In genomic region chr2:105086081-105086480, GRCm38 (mm10) we compare ENCODE assay signal across 32 mouse cellular contexts. TPM values are rescaled to one million over a fixed set of nuclear protein-coding genes. Genes with fewer than 3 reads are reported as not detected.
A peak's percentile ranks its signal among the peaks of the same experiment; 100 is the strongest.
DNase-seq lines count a peak whose midpoint lies in the region; ATAC-seq and TF ChIP-seq lines count a peak whose summit lies in the region.
"Had no signal": no experiment of that assay in that cellular context is flagged by ENCODE, and none has a peak within 500 bp of the region (broad histone marks: within the 10 kb centered on the region; RNA-seq: fewer than 3 reads in every experiment).

No protein-coding gene starts in this region.

- no peaks in the 10 kb centered on the region for H3K9me3 ChIP-seq in kidney, embryonic 14.5 days (ENCODE audit: control insufficient read depth, low read length)
- H3K9me3 ChIP-seq: forebrain, embryonic 10.5 days; forebrain, embryonic 13.5 days; G1E; heart, embryonic 10.5 days; heart, embryonic 13.5 days; hindbrain, embryonic 10.5 days; hindbrain, embryonic 13.5 days; intestine, embryonic 15.5 days had no signal

- peaks cover 23% of the 10 kb centered on the region for H3K4me1 ChIP-seq in kidney, embryonic 14.5 days (ENCODE audit: control insufficient read depth, insufficient read depth, low read length)
- no peaks in the 10 kb centered on the region for H3K4me1 ChIP-seq in lung, adult 2 months (ENCODE audit: control insufficient read depth, insufficient read depth, low read length)
- H3K4me1 ChIP-seq: hindbrain, embryonic 10.5 days had no signal

- peak; percentile 43 for DNase-seq in adrenal gland, adult 2 months
- DNase-seq in adrenal gland, adult 18-20 months (ENCODE audit: low spot score in 2 of 2), result no peak
- peak; percentile 28 for DNase-seq in adrenal gland, adult 8-10 months
- DNase-seq in adrenal gland, postnatal 14 days, result peak; percentile 47
- no peak for DNase-seq in lung, adult 2 months
- DNase-seq: B cell, adult 2 months; cerebellum, adult 18-20 months; cerebellum, adult 9-10 months; cerebellum, postnatal 14 days; gastrocnemius, postnatal 10 days; gastrocnemius, postnatal 36 days; heart, adult 2 months; heart, postnatal 36 days had no signal

- H3K36me3 ChIP-seq in kidney, embryonic 14.5 days (ENCODE audit: control insufficient read depth, insufficient read depth, low read length), result no peaks in the 10 kb centered on the region
- H3K36me3 ChIP-seq: forebrain, embryonic 10.5 days; G1E; heart, embryonic 10.5 days; heart, embryonic 13.5 days; hindbrain, embryonic 10.5 days; hindbrain, embryonic 13.5 days; intestine, embryonic 15.5 days had no signal

- H3K27ac ChIP-seq in kidney, embryonic 14.5 days (ENCODE audit: low read depth, low read length), result no peak overlapping the region
- H3K27ac ChIP-seq: forebrain, embryonic 10.5 days; forebrain, embryonic 13.5 days; heart, adult 2 months; heart, embryonic 10.5 days; heart, embryonic 13.5 days; hindbrain, embryonic 10.5 days; hindbrain, embryonic 13.5 days; intestine, embryonic 15.5 days had no signal

- WGBS in kidney, embryonic 14.5 days, result 96% methylated on average over 3 of the region's 3 CpGs
- 90% methylated on average over 3 of the region's 3 CpGs for WGBS in lung, adult 2 months

- H3K9ac ChIP-seq in kidney, embryonic 14.5 days (ENCODE audit: low read depth, low read length), result no peak overlapping the region
- H3K9ac ChIP-seq: forebrain, embryonic 13.5 days; heart, embryonic 13.5 days; hindbrain, embryonic 13.5 days; intestine, embryonic 15.5 days had no signal

- no peak for TF ChIP-seq CTCF in lung, adult 2 months (IDR thresholded peaks at IDR 0.05; ENCODE audit: insufficient read depth, low read length)

- no peak for TF ChIP-seq POLR2A in lung, adult 2 months (IDR thresholded peaks at IDR 0.05; ENCODE audit: borderline replicate concordance, extremely low read depth, low read depth, low read length)

- no peak overlapping the region for H3K4me2 ChIP-seq in kidney, embryonic 14.5 days (replicated peaks; ENCODE audit: low read depth, low read length)
- H3K4me2 ChIP-seq: forebrain, embryonic 13.5 days; heart, embryonic 13.5 days; hindbrain, embryonic 13.5 days; intestine, embryonic 15.5 days had no signal

- H3K27me3 ChIP-seq in kidney, embryonic 14.5 days (ENCODE audit: control insufficient read depth, insufficient read depth, low read length), result no peaks in the 10 kb centered on the region
- H3K27me3 ChIP-seq: CH12.LX; heart, embryonic 13.5 days; hindbrain, embryonic 13.5 days; intestine, embryonic 15.5 days; Patski had no signal

- ATAC-seq in megakaryocyte-erythroid progenitor cell, adult 5-6 weeks (replicated peaks; ENCODE audit: low FRiP score, low TSS enrichment, poor library complexity, severe bottlenecking), result 0 out of 2 replicates have a peak, but pooled peaks have one; percentile 34
- no peak for ATAC-seq in kidney, embryonic 14.5 days (ENCODE audit: low FRiP score, low TSS enrichment)
- ATAC-seq: forebrain, embryonic 13.5 days; forebrain, embryonic 16.5 days; hindbrain, embryonic 16.5 days; intestine, embryonic 15.5 days; Patski had no signal

- H3K4me3 ChIP-seq in kidney, embryonic 14.5 days (ENCODE audit: low read length), result no peak overlapping the region
- no peak overlapping the region for H3K4me3 ChIP-seq in lung, adult 2 months (replicated peaks; ENCODE audit: extremely low read depth, low read depth, low read length)
- H3K4me3 ChIP-seq: forebrain, embryonic 10.5 days; forebrain, embryonic 13.5 days; heart, adult 2 months; heart, embryonic 10.5 days; heart, embryonic 13.5 days; hindbrain, embryonic 10.5 days; hindbrain, embryonic 13.5 days; intestine, embryonic 15.5 days had no signal

RNA-seq across cellular contexts. Expression of gene Gm11060, which starts 5.7 kb away (rescaled TPM):
- not detected for total RNA-seq in adrenal gland, adult 2 months (2021)
- not detected in 2 replicates for polyA plus RNA-seq in adrenal gland, adult 2 months (2012; rRNA removed)
- total RNA-seq in adrenal gland, adult 18-20 months (2021), result not detected
- not detected for total RNA-seq in adrenal gland, adult 8-10 months (2022)
- not detected in 2 replicates for total RNA-seq in adrenal gland, postnatal 14 days (2021)
- not detected in 2 replicates for total RNA-seq in megakaryocyte-erythroid progenitor cell, adult 5-6 weeks (2014; fragmentation: Nextera tagmentation)
- total RNA-seq in megakaryocyte-erythroid progenitor cell, adult 5-6 weeks (2017), result not detected in 2 replicates
- polyA plus RNA-seq in kidney, embryonic 14.5 days (2014; fragmentation: Nextera tagmentation; extraction: Ambion mirVana), result not detected in 2 replicates
- polyA plus RNA-seq in lung, adult 2 months (2012; rRNA removed), result not detected in 2 replicates
- total RNA-seq: CH12.LX; G1E; gastrocnemius, adult 18-20 months; gastrocnemius, postnatal 10 days; gastrocnemius, postnatal 36 days; granulocyte monocyte progenitor cell, adult 5-6 weeks; heart, adult 2 months; heart, postnatal 36 days had no signal
- polyA plus RNA-seq: embryonic facial prominence, embryonic 11.5 days; embryonic facial prominence, embryonic 14.5 days; forebrain, embryonic 10.5 days; forebrain, embryonic 13.5 days; forebrain, embryonic 16.5 days; G1E; heart, adult 2 months; heart, embryonic 10.5 days; heart, embryonic 13.5 days; heart, embryonic 16.5 days; hindbrain, embryonic 10.5 days; hindbrain, embryonic 13.5 days; hindbrain, embryonic 16.5 days; intestine, embryonic 15.5 days; Patski had no signal

RNA-seq across cellular contexts. Expression of gene Wt1, which starts 40.2 kb away (rescaled TPM):
- total RNA-seq in adrenal gland, adult 2 months (2021), result 1 to 10 TPM; 2.6 to 3.8 TPM
- polyA plus RNA-seq in adrenal gland, adult 2 months (2012; rRNA removed), result 5.2 and 6.6 TPM in 2 replicates
- total RNA-seq in adrenal gland, adult 18-20 months (2021), result 1 to 10 TPM; 1.8 to 3.3 TPM
- 1 to 10 TPM; 1.1 to 3.2 (median 2.5) TPM for total RNA-seq in adrenal gland, adult 8-10 months (2022)
- 2.7 and 3.2 TPM in 2 replicates for total RNA-seq in adrenal gland, postnatal 14 days (2021)
- not detected in 2 replicates for total RNA-seq in megakaryocyte-erythroid progenitor cell, adult 5-6 weeks (2014; fragmentation: Nextera tagmentation)
- total RNA-seq in megakaryocyte-erythroid progenitor cell, adult 5-6 weeks (2017), result not detected in 2 replicates
- polyA plus RNA-seq in kidney, embryonic 14.5 days (2014; fragmentation: Nextera tagmentation; extraction: Ambion mirVana), result 108 and 164 TPM in 2 replicates
- polyA plus RNA-seq in lung, adult 2 months (2012; rRNA removed), result 4.9 and 12.0 TPM in 2 replicates
- total RNA-seq: CH12.LX; granulocyte monocyte progenitor cell, adult 5-6 weeks had no signal
- polyA plus RNA-seq: forebrain, embryonic 13.5 days; G1E had no signal

Comparison
In these comparisons a context has a peak if more than half of its experiments do, and no peak if none do; other contexts are left out.
1. DNase-seq: peak in adrenal gland, adult 2 months (single experiment), adrenal gland, adult 8-10 months (single experiment) and adrenal gland, postnatal 14 days (single experiment); none in adrenal gland, adult 18-20 months (0 of 2) and lung, adult 2 months (single experiment).